Mouse (Mus musculus) neural tube, postnatal 0 days (tissue): ENCODE measurements around the gene Sc5d. TPM values are rescaled to one million over a fixed set of nuclear protein-coding genes. Genes with fewer than 3 reads are reported as not detected.

Source experiments
- polyA plus RNA-seq: library from polyadenylated mRNA; unstranded; fragments of >200 nt; fragmentation: Nextera tagmentation; extraction: Ambion mirVana; gene quantifications from 2 replicates; pipeline ENCODE4 v1.2.1, GENCODE M21; 2015

Gene Sc5d
- 65.6 and 72.7 TPM in 2 replicates for polyA plus RNA-seq

GRCm38 (mm10) chr9:42264145-42264544 is at the start of gene Sc5d:
TSS of gene Sc5d (minus strand) at chr9:42264256.

Other genes starting within 250 kb of the Sc5d start
- 14.0 and 18.5 TPM in 2 replicates for gene Sorl1, start 140.0 kb downstream of the Sc5d start, polyA plus RNA-seq
- gene Tecta, start 135.7 kb upstream of the Sc5d start, polyA plus RNA-seq = 0.45 and 0.46 TPM in 2 replicates
- gene Tbcel, start 243.6 kb upstream of the Sc5d start, polyA plus RNA-seq = 4.8 and 5.1 TPM in 2 replicates